Mouse (Mus musculus): ENCODE data around the gene Snx5.

DNA sequence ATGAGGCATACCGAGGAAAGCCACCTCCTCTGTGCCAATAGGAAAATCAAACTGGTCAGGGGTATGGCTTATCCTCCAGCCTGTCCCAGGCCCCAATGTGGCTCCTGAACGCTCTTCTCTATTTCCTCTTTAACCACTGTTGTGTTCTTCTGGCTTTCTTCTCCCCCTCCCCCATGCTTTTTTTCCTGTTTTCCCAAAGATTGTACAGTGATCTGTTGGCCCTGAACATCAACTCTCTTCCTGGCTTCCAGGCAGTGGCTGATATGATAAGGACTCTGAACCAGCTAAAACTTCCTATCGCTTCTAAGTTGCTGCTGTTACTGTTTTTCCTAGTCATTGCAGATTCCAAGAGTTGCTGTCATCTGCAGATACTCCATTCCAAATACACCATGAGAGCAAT, 6.2 kb upstream of the Snx5 start:
- TF ChIP-seq POLR2A (IDR thresholded peaks at IDR 0.05; ENCODE audit: low read depth, low read length) (no peak), CTCF (IDR thresholded peaks at IDR 0.05; ENCODE audit: extremely low read depth, insufficient read depth, insufficient read length, insufficient replicate concordance) (no peak)

All from spleen, adult 2 months (tissue).